Mouse (Mus musculus) heart, adult 8-10 months (tissue): ENCODE results near the gene Bfar. TPM values are rescaled to one million over a fixed set of nuclear protein-coding genes. Genes with fewer than 3 reads are reported as not detected.
"Not testable (repeated sequence)": the region's sequence is repeated elsewhere in the genome, so short reads cannot be mapped to it uniquely, and the experiment has no call there.

Experiments
- DNase-seq: peaks from one replicate; pipeline ENCODE4 v3.0.0; 2022; ENCODE audit warnings: low spot score
- total RNA-seq, 4 experiments: library from RNA; stranded (reverse); gene quantifications; 2 replicates each; pipeline ENCODE4 v1.2.4; 2022

The Bfar gene
- 10 to 100 TPM; 41.4 to 53.6 (median 51.1) TPM for total RNA-seq

DNA sequence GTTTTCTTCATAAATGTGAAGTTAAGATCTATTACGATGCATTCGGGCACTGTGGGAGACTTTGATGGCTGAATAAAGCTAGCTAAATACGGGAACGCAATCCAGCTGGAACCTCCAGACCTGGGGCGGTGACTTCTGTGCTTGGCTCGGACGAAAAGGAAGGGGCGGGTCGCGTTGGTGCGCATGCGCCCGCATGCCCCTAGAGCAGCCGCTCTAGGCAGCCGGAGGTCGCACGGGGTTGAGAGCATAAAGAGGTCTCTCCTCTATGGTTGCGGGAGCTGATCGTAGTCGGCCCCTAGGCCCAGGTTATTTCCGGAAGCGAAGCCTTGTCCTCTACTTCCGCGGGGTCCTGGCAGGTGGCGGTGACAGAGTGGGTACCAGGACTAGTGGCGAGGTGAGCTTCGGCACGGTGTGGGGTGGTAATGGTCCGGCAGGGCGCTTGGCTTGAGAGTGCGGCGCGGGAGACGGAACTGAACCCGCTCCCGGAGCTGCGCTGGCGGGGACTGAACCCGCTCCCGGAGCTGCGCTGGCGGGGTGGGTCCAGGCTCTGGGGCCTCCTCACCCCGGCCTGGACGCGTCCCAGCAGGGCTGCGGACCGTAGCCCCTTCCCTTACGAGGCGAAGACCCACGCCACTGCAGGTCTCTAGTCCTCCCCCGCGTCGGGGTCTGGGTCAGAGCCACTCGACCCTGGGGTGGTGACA lies at the start of gene Bfar, which contains the start of gene 3110001I22Rik:
Gene Bfar (plus strand): TSS at position 174 of the 701 bp plus-strand sequence.
Gene 3110001I22Rik (plus strand): TSS at position 245 of the 701 bp plus-strand sequence.
- peak; percentile 90 for DNase-seq

DNA sequence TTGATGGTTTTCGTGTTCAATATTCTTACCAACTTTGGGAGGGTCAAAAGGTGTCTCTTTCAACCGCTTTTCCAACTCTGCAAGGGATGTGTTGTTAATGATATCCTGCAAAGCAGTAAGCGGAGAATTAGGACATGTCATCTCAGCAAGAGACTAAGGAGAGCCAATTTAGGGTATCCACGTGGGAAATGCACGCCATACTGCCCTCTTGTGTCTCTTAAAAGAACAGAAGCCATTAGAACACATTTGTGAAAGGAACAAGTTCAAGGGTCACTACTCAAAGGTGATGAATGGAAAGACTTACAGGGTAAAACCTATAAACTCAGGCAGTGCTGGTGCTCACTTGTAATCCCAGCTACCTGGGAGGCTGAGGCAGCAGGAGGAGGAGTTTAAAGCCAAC lies 43.3 kb upstream of the Bfar start:
- peak; percentile 9 for DNase-seq

DNA sequence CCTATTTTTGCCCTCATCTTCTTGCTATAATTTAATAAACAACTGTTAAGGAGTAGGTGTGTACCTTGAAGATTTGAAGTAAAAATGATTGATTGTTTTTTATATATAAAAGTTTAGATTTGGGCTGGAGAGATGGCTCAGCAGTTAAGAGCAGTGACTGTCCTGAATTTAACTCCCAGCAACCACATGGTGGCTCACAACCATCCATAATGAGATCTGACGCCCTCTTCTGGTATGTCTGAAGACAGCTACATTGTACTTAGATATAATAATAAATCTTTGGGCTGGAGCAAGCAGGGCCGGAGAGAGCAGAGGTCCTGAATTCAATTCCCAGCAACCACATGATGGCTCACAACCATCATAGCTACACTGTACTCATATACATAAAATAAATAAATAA lies 33.5 kb upstream of the Bfar start:
- not testable (repeated sequence) for DNase-seq

DNA sequence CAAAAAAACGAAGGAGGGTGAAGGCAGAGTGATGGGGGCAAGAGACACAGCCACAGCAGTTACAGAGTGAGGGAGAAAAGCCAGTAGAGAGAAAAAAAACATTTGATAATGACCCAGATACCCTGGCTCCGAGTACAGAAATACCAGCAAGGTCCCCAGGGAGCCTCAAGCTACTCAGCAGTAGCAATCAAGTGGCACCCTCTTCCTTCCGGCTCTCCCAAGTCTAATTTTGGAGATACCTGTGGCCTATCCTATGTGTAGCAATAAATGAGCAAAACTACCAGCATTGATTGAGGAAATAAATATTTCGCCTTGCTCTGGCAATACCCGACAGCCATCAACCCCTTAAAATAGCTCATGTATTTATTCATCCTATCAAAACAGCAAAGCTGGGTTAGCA lies 32.1 kb upstream of the Bfar start:
- DNase-seq = no peak

DNA sequence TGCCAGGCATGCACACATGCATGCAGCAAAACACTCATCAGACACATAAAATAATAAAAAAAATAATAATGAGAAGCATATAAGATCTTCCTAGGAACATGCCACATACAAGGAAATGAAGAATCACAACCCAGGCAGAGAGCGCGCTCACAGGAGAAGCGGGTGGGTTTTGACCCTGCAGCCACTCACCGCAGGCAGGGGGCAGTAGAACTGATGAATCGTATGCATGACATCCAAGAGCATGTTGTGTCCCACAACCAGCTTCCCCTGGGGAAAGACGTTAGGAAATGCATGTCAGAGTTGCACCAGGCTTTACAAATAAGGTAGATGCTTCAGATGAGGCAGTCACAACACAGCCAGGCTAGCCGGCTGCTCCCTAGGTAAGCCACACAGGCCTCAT lies 31.6 kb upstream of the Bfar start:
- no peak for DNase-seq

DNA sequence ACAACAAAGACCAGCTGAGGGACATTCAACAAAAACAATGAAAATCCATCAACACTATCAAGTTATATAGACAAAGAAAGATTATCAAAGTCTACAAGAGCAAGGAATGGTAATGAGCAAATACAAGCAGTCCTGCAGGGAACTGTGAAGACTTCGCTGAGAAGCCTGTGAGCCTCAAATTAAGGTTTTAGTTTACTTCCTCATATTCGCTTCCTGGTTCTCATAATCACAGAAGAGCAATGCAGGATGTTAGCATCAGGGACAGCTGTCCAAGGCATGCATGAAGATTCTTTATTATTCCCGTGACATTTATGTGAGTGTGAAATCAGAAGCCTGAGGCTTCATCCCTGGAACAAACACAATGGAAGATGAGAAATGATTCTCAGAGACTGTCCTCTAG lies 27.2 kb upstream of the Bfar start:
- DNase-seq = no peak

DNA sequence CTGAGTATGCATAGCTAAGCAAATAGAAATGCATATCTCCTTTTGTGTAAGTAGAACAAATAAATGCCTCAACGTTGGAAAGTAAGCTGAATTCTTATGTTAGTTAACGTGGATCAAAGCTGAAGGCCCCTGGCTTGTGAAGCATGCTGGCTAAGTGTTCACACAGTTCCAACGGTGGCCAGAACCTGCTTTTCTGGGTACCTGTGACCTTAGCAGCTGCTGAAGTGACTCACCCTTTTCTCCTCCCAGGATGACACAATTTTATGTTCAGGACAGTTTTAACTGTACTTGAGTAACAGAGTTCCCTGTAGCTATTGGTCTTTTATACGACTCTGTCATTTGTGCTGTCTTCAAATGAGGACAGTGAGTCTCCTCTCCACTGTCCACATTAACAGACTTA lies 25.7 kb upstream of the Bfar start:
- no peak for DNase-seq

DNA sequence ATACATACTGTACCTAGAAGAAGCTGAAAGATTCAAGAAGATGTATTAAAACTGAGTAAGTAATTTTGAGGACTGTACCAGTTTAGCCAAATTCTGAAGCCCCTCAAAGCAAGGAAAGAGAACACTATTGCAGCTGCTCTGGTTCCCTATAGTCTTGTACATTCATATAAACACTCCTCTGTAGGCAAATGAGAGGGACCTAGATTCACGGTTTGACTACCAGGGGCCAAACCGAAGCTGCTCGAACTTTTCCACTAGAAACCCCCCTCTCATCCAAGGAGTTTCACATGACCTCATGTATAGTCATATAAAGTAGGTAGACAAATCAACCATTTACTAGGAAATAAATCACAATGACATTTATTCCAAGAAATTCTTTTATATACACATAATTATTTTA lies 12.8 kb upstream of the Bfar start:
- DNase-seq = no peak

DNA sequence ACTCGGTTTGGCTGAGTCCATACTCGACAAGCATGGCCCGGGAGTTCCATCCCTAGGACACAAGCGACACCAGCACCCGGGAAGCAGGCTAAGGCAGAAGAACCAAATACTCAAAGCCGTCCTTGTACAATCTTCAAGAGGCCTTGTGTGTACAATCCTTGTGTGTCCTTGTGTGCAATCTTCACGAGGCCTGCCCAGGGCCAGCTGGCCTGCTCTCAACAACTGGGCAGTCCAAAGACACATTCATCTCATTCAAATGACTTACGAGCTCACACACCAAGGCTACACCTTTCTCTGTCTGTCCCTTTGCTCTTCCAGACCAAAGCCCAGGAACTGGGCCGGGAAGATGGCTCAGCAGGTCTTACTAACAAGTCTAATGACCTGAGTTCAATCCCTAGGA lies 10.9 kb upstream of the Bfar start:
- DNase-seq = no peak

DNA sequence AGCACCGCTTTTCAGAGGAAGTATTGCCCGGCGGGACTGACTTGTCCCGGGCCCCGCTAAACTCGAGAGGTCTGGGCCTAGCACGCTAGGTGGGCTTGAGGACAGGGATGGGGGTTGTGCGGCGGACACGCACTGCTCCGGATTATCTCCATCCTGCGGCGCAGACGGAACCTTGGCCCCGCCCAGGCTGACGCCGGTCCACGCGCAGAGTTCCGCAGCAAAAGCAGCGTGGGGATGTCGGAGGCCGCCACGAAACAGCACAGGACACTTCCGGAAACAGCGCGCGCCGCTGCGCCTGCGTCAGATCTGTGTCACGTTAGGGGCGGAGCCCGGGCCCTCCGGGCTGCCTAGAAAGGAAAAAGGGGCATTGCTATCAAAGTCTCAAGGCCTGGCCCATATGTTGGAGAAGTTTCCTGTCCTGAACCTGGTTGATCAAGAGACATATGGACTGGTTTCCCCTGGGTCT lies 3.7 kb upstream of the Bfar start, which contains the start of gene Parn:
Gene Parn (minus strand): TSS at position 293 of the 466 bp plus-strand sequence.
- DNase-seq = peak; percentile 93

DNA sequence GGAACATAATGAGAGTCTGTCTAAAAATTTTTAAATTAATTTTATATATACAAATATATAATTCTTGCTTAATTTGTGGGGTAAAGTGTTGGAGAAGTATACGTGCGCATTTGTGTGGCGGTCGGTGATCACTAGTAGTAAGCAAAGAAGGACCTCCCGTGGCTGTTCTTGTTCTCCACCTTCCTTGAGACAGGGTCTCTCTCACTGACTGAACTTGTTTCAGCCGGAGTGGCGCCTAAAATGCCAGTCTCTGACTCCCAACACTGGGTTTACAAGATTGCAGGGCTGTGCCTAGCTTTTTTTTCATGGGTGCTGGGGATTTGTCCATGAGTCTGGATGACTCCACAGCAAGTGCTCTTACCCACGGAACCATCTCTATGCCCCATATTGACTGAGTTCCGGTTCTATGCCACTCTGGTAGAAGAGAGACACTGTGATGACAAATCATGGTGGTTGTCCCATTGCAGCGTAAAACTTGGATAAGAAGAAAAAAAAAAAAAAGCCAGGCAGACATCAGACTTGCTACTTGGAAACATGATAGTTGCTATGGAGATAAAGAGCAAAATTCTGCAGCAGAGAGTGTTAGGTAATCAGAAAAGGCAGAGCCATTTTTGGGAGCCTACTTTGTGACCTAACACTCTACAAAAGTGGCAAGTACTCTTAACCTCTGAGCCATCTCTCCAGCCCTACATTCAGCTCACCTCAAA lies 3.1 kb upstream of the Bfar start:
- DNase-seq = no peak

DNA sequence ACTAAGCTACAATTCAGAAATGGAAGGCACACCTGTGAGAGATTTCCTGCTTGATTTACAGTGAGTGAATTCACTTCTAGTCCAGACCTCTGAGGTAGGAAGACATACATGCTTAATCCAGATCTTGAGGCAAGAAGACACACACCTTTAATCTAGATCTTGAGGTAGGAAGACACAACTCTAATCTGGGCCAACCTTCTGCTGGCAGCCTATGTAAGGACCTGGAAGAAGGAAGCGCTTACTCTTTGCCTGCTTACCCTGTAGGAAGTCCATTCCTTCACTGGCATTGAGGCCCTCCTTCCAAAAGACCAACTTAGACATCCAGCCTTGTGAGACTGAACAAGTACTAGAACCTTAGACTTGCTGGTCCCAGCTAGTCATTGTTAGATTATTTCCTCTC lies 2.4 kb upstream of the Bfar start:
- DNase-seq = no peak

DNA sequence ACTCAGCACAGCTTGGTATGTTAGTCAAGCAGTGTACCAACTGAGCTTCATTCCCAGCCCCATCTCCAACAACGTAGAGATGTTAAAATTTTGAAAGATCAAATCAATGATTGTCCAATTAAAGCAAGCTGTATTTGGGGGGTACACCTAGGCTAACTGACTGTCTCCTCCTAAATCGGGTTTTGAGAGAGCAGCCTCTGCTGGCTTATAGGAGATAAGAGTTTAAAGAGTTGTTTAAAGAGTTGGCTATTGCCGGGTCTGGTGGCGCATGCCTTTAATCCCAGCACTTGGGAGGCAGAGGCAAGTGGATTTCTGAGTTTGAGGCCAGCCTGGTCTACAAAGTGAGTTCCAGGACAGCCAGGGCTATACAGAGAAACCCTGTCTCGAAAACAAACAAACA lies 762 bp upstream of the Bfar start:
- DNase-seq = not testable (repeated sequence)

DNA sequence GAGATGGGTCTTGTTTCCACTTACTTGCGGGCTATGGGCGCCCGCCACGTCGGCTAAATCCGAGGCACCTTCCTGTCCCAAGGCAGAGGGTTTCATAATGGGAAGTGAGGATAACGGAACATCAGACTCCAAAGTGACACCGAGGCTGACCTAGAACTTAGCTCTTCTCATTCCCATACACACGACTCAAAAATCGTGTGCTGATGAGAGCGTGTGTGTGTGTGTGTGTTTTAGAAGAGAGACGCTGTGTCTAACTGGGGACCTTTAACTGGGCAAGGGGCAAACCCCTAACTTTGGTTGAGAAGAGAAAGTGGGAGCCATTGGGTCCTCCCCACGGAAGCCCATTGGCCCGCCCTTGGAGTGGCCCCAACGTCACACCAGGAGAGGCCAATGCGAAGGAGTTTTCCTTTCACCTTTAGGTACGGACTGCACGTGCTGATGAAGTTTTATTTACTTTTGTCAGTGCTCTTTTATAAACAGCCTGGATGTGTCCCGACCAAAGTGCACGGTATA lies 784 bp downstream of the Bfar start:
- peak; percentile 61 for DNase-seq

DNA sequence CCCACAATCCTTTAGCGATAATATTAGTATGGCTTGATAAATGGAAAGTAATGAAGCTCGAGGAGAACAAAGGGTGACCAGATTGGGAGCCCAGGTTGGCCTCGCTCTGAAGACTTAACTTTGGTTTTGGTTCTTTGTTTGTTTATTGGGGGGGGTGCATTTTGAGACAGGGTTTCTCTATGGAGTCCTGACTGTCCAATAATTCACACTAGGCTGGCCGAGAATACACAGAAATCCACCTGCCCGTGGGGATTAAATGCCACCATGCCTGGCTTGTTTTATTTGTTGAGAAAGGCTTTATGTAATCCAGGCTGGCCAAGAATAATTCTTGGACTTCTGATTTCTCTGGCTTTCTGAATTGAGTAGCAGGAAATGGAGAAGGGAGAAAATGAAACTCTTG lies 1.5 kb downstream of the Bfar start:
- DNase-seq = no peak

DNA sequence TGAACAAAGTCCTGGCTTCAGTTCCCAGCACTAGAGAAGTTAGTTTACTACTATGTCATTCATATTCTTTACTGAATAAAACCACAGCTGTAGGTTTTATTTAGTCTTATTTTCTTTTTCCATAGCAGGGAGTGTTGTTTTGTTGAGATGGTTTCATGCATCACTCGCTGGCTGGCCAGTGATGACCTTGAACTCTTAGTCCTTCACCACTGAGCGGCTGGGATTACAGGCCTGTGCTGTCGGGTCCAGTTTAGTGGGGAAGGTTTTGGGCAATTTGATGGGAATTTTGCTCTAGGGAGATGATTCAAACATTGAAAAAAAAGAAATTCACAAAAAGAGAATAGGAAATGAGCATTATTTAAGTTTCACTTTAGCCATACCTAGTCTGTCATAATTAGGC lies 2.9 kb downstream of the Bfar start:
- no peak for DNase-seq

DNA sequence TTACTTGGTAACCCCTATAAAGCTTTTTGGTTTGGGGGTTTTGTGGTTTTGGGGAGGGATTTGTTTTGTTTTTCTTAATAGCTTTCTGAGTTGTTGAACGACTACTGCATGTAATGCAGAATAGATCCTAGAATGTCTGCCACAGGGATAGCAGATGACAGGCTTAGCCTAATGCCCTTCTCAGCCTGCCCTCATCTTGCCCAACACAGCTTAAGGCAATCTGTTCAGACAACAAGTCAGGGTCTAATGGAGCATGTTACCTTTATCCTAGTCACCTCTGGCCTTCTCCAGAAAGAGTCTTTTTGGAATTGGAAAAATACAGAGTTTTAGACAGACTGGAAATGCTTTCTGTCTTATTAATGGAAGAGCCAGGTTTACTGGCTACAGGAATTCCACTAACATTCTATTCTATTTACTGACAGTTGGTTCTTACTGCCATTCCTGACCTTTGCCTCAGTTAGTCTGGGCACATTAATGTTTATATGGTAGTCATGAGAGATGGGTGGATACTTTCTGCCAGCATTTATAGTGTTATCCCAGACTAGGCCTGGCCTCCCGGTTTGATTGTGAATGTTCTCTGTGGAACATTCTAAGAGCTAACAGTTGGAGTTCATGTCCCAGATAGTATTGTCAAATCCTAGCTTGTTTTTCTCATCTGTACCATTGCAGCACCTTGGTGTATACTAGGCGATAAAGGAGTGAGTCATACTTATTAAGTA lies 7.1 kb downstream of the Bfar start:
- no peak for DNase-seq

DNA sequence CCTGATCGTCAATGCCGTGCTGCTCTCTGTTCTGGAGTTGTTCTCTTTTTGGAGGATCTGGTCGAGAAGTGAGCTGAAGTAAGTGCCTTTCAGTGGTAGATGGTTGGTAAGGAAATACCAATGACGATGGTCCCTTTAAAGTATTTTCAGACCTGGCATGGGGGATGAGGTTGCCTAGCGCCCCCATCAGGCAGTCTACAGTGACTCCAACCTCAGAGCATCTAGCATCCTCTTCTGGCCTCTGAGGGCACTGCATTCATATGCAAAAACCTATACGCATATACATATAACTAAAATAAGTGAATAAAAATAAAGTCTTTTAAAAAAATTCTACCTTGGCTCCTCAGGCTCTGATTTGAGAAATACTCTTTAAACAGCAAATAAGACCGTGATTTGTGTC lies 27.3 kb downstream of the Bfar start:
- DNase-seq = no peak

DNA sequence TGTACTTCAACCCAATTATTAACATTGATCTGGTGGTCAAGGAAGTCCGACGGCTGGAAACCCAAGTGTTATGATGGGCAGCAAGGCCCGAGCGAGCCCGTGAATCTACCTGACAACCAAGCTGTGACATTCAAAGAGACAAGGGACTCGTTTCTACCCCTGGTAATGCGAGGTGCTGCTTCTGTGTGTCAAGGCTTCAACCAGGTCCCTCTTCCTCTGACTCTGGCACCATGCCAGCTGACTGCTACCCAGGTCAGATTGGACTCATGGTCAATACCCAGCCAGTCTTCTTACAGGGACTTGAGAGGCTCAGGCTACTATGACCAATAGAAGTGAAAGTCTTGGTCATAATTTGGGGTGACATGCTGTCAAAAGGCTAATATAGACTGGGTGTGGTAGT lies 30.5 kb downstream of the Bfar start:
- no peak for DNase-seq

DNA sequence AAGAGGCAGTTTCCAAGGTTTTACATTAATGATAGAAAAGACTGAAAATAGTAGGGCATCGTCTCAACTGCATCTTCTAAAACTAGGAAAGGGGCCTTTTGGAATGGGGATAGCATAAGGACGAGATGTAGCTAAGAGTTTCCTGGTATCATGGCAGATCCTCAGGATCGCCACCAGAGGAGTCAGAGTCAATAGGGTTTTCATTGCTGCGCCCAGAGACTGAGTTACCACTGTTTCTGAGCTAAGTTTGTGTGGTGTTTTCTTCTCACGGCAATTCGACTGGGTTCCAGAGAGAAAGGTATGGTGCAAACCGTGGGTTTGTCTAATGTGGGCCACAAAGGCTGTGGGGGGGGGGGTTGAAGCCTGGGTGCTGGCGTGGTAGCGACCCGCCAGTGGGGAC lies 33.0 kb downstream of the Bfar start:
- no peak for DNase-seq

DNA sequence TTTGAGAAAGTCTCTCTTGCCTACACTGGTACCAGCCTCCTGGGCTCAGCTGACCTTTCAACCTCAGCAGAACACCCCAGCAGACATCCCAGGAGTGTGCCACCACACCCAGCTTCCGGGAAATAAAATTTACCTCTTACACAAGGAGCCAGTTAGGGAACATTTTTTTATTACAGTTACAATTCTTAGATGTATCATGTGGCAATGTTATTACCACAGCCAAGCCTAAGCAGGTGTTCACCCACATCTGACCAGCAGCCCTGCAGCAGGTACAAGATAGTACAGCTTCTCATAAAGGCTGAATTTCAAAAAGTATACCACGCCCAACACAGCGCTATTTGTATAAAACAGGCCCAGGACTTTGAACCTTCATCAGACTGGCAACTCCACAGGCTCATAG lies 43.3 kb downstream of the Bfar start:
- DNase-seq = no peak

DNA sequence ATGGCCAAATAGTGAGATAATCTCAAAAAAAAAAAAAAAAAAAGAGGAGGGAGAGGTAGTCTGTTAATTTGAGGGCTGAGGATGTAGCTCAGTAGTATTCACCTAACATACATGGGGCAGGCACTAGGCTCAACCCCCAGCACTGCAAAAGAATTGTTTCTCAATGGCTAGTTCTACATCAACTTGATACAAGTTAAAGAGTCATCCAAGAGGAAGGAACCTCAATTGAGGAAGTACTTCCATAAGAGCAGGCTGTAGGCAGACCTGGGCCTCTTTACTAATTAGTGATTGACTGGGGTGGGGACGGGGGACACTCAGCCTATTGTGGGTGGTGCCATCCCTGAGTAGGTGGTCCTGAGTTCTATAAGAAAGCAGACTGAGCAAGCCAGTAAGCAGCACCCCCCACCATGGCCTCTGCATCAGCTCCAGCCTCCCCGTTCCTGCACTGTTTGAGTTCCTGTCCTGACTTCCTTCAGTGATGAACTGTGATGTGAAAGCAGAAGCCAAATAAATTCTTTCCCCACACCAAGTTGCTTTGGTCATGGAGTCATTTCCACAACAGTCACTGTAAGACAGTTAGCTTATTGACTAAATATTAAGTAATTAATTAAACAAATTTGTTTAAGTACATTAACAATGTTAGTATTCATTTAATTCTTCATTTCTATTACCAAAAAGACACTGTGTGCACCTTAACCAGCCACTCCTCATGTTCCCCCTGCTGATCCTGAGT lies 45.3 kb downstream of the Bfar start:
- no peak for DNase-seq
